Mouse (Mus musculus) layer of hippocampus, adult 9-11 months (tissue): ENCODE data around the gene Ppil4.

Experiments used
- DNase-seq: peaks from one replicate; pipeline ENCODE4 v3.0.0; 2022

The Ppil4 gene

DNA sequence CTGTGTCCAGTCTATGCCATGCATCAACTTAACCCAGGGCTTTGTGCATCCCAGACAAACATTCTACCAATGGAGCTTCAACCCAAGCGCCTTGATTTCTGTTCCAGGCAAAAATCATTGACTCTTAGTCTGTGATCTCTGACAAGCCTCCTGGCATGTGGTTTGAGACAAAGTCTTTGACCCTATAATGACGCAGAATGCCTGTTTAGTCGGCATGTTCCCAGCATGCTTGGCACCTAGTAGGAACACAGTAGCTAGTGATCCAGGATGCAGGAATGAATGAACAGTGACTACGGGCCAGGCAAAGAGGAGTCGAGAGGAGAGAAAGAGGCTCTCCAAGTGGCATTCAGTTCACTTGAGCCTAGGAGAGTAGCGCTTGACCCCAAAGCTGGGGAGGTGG lies 70.7 kb downstream of the Ppil4 start:
- no peak for DNase-seq

DNA sequence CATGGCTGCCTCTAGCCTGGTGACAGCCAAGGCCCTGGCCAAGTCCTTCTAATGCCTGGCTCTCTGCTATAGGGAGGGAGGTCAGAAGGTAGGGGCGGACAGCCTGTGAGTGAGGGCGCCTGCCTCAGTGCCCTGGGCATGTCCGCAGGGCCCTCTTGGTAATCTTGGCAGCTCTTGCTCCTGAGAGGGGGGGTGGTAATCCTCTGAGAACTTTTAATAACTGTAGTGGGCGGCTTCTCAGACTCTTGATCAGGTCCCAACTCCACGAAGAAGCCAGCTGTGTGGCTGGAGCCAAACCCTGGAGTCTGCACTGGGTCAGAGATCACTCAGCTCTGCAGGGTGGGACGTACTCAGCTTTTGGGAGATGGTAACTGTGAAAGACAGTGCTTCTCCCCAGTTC lies 71.5 kb downstream of the Ppil4 start:
- no peak for DNase-seq

DNA sequence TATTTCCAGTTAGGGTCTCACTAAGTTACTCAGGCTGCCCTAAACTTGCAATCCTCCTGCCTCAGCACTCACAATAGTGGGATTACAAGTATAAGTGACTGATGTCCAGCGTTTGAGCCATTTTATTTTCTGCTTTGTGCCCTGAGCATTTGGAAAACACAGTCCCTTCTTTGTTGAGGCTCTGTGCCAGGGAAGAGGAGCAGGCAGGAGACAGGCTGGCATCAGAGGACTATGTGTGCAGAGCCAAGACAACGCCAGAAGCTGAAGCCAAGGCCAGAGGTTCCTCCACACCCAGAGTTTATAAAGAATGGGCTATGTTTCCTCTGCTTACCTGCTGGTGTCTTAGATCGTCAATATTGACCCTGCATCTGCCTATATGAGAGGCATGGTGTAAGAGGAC lies 72.1 kb downstream of the Ppil4 start:
- DNase-seq: no peak

DNA sequence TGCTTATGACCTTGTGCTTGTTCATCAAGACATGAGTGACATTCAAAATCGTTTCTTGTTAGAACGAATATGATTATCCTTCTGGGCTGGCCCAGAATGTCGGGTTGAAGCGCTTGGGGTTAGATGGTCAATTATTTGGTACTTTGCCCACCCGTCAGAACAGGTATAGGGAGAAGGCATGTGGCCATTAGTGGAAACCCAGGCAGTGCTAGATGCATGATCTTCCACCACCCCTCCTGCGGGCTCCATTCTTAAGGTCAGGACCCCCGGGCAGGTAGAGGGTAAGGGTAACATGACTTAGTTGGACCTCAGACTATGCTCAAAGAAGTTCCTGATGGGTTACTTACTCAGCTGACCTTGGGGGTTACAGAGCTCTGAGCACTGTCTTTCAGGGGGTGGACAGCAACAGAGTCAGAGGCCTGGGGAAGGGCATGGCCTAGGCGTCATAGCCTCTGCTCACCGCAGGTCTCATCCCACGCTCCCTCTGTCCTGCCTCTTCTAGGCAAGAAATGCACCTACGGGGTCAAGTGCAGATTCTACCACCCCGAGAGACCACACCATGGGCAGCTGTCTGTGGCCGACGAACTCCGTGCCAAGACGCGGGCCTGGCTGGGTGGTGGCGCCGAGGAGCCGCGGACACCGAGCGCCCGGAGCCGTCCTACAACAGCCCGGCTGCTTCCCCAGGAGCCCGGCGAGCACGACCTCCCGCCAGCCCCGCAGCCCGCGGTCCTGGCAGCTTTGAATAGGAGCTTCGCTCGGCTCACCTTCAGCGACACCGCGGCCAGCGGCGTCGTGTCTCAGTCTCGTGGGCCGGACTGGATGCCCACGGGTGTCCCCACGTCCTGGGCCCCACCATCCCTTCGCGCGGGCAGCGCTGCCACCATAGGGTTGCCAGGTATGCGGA lies 74.3 kb downstream of the Ppil4 start:
- no peak for DNase-seq

GRCm38 (mm10) chr10:7867666-7868030 lies 75.0 kb downstream of the Ppil4 start:
- no peak for DNase-seq

DNA sequence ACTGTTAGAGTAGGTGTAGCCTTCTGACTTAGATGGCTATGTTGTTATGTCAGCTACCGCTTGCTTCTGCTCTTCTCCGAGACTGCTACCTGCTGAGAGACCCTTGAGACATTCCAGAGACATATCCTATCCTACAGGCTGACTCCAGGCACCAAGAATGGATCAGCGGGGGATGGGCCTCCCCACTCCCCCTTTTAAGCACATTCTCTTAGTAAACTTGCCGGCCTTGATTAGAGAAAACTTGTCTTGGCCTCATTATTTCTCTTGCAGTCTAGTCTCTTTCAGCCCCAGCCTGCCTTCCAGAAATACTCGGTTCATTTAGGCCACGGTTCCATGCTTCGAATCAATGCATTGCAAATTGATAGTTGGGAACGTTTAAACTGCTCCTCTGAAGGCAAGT lies 77.1 kb downstream of the Ppil4 start:
- no peak for DNase-seq

- DNase-seq: peak; percentile 61
Measured at GRCm38 (mm10) chr10:7870571-7871315, 78.1 kb downstream of the Ppil4 start.

- DNase-seq: no peak
Measured at GRCm38 (mm10) chr10:7871381-7872020, 78.8 kb downstream of the Ppil4 start.
